Mouse (Mus musculus): ENCODE measurements around the gene Gm10645. TPM values are rescaled to one million over a fixed set of nuclear protein-coding genes. Genes with fewer than 3 reads are reported as not detected.

The Gm10645 gene
- polyA plus RNA-seq (2015; fragmentation: Nextera tagmentation; extraction: Ambion mirVana) = 1.3 and 2.2 TPM in 2 replicates

DNA sequence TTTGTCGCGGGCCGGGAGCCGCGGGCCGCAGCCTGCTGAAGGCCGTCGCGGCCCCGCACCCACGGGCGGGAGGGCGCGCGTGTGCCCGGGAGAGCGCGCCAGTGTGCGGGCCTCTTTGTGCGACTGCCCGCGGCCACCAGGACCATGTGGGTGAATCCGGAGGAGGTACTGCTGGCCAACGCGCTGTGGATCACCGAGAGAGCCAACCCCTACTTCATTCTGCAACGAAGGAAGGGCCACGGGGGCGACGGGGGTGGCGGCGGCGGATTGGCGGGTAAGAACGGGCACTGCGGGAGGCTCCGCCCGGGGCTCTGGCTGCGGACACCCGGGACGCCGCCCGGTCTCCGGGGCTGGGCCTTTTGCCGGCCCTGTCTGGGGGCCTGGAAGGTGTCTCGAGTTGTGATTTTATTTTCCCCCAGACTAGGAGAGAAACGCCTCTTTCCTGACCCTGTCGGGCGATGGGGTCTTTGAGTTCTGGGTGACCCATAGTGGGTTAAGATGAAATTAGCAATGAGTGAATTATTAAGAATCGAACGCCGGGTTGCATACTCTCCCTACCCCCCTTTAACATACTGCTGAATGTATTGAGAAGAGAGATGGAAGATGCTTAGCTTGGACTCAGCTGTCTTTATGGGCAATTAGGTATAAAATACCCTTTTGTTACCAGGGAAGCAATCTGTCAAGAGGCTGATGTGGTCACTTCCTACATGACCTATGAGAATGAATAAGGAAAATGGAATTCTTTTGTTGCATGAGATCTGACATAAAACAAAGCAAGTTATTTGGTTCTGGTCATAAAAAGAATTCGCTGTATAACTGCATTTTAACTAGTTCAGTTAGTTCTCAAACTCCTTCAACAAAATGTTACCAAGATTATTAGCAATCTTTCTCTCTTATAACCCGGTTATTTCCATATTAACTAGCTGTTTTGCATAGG is at the start of gene Gm10645:
Gene Gm10645, minus strand, starts transcription at position 240 of the 937 bp plus-strand sequence.
- Histone ChIP-seq H3K4me2 (replicated peaks) (peak within 1 kb of the TSS; percentile 89), H3K9me3 (no peaks in the 10 kb centered on the region), H3K4me1 (replicated peaks) (no peaks in the 10 kb centered on the region), H3K4me3 (replicated peaks) (peak within 1 kb of the TSS; percentile 75), H3K27me3 (replicated peaks) (no peaks in the 10 kb centered on the region), H3K36me3 (no peaks in the 10 kb centered on the region), H3K9ac (peak within 1 kb of the TSS; percentile 87), H3K27ac (peak within 1 kb of the TSS; percentile 79)
- peak; percentile 72 for ATAC-seq
- WGBS = 2% methylated on average over 54 of the region's 54 CpGs

DNA sequence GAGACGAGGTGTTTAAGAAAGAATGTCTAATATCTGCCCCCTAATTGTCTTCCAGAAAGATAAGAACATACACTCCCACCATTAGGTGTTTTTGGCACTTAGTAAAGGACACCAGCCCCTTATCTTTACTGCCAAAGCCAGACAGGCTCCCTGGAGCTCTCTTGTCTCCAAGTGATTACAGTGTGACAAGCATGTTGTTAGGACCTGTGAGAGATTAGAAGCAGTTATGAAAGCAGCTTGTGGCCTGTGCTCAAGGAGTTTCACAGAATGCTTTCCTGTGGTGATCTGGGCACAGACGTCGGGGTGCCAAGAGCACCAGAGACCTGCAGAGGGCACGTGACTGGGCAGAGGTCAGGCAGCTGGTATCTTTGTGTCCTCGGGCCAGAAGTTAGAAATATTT is 49.1 kb upstream of the Gm10645 start:
- Histone ChIP-seq H3K9ac (no peak overlapping the region), H3K4me3 (replicated peaks) (no peak overlapping the region)
- ATAC-seq = peak; percentile 73

DNA sequence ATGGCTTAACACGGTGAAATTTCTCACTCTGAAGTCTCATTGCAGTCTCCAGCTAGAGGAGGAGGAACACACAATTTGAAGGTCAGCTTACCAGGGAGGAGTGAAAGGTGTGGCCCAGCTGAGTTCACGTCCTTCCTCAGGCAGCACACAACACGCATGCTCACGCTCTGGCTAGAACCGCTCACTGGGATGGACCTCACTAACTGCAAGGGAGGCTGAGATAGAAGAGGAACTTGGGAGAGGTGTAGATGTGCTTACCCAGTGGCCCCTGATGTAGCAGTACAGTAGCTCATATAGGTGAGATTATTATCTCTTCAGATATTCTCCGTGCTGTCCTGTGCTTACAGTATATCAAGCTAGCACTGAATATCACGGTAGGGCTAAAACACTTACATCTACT is 44.7 kb upstream of the Gm10645 start:
- 0 out of 2 replicates have a peak, but pooled peaks cover 4% of the 10 kb centered on the region for H3K36me3 ChIP-seq
- H3K4me2 ChIP-seq (replicated peaks) = no peak overlapping the region

More for the DNA sequence above, 49.1 kb upstream of the Gm10645 start:
- 0 out of 2 replicates have a peak, but pooled peaks cover 4% of the 10 kb centered on the region for H3K36me3 ChIP-seq
- WGBS = 42% methylated on average over 5 of the region's 5 CpGs
- no peaks in the 10 kb centered on the region for H3K9me3 ChIP-seq
- 0 out of 2 replicates have a peak overlapping the region, but pooled peaks have one; percentile 17 for H3K27ac ChIP-seq
- no peak overlapping the region for H3K4me2 ChIP-seq (replicated peaks)
- H3K27me3 ChIP-seq (replicated peaks) = no peaks in the 10 kb centered on the region
- H3K4me1 ChIP-seq (replicated peaks) = no peaks in the 10 kb centered on the region

DNA sequence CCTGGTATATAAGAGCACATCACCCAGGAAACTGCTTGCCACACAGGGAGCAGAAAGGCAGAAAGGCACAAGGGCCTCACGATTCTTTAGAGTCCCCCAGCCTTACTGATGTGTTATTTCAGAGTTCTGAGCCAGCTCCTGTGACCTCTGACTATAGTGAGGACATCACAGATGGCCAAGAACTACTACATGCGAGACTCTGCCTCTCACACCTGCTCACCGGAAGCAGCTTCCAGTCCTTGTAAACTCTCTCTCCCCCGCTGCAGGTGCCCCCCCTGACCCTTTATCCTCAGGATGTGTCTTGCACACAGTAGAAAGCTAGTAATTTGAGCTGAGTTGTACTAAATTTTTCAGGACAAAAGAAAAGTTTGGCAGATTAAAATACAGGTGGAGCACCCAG is 43.6 kb upstream of the Gm10645 start:
- Histone ChIP-seq H3K9me3 (no peaks in the 10 kb centered on the region), H3K27ac (no peak overlapping the region), H3K36me3 (0 out of 2 replicates have a peak, but pooled peaks cover 4% of the 10 kb centered on the region), H3K4me1 (replicated peaks) (no peaks in the 10 kb centered on the region), H3K27me3 (replicated peaks) (no peaks in the 10 kb centered on the region), H3K4me2 (replicated peaks) (no peak overlapping the region), H3K4me3 (replicated peaks) (no peak overlapping the region), H3K9ac (no peak overlapping the region)
- no peak for ATAC-seq
- 56% methylated on average over 4 of the region's 4 CpGs for WGBS

More for the DNA sequence above, 44.7 kb upstream of the Gm10645 start:
- no peaks in the 10 kb centered on the region for H3K9me3 ChIP-seq
- no peak overlapping the region for H3K4me3 ChIP-seq (replicated peaks)
- H3K4me1 ChIP-seq (replicated peaks) = no peaks in the 10 kb centered on the region
- no peak overlapping the region for H3K27ac ChIP-seq
- no peak for ATAC-seq
- H3K27me3 ChIP-seq (replicated peaks) = no peaks in the 10 kb centered on the region
- WGBS = 81% methylated on average over 7 of the region's 7 CpGs
- no peak overlapping the region for H3K9ac ChIP-seq

DNA sequence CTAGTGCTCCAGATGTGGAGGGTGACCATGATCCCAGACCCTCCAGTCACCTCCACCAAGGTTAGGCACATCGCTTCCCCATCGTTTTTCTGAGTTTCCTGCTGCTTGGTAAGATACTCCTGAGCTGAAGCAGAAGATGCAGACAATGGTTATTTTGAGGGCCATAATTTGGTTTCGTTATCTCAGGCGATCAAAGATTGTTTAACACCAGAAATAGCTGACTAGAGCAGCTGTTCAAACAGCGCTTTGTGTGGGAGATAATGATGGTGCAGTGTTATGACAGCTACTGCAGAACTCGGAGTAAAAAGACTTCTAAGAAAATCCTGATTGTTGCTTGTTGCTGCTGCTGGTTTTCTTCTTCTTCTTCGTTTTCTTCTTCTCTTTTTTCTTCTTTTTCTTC is 39.9 kb upstream of the Gm10645 start:
- Histone ChIP-seq H3K4me1 (replicated peaks) (no peaks in the 10 kb centered on the region; the same call in 1 of the 2 replicates), H3K4me3 (replicated peaks) (no peak overlapping the region), H3K4me2 (replicated peaks) (no peak overlapping the region), H3K27ac (no peak overlapping the region), H3K27me3 (replicated peaks) (no peaks in the 10 kb centered on the region), H3K9ac (no peak overlapping the region), H3K36me3 (no peaks in the 10 kb centered on the region), H3K9me3 (no peaks in the 10 kb centered on the region)
- ATAC-seq = peak; percentile 26; the same call in 1 of the 2 replicates
- WGBS = 50% methylated on average over 7 of the region's 7 CpGs

DNA sequence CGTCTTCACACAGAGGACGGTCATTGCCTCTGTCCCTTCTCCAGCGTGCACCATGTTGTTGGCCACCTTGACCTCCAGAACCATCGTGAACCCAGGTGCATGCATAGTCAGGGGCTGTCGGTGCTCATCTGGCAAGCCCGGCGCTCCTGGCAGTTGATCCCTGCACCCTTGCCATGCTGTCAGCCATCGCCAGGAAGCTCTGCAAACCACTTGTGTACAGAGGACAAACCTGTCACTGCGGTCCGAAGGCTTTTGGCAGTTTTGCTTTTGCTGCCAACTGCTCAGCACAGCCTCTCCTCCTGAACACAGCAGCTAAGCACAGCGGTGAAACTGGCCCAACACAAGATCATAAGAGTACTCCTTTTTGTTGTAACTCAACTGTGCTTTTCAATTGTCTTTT is 37.0 kb upstream of the Gm10645 start:
- Histone ChIP-seq H3K9ac (no peak overlapping the region), H3K27me3 (replicated peaks) (no peaks in the 10 kb centered on the region), H3K4me1 (replicated peaks) (peaks cover 14% of the 10 kb centered on the region; the same call in 1 of the 2 replicates), H3K36me3 (no peaks in the 10 kb centered on the region), H3K9me3 (no peaks in the 10 kb centered on the region), H3K27ac (no peak overlapping the region), H3K4me2 (replicated peaks) (no peak overlapping the region), H3K4me3 (replicated peaks) (no peak overlapping the region)
- WGBS = 91% methylated on average over 11 of the region's 11 CpGs
- ATAC-seq = no peak

DNA sequence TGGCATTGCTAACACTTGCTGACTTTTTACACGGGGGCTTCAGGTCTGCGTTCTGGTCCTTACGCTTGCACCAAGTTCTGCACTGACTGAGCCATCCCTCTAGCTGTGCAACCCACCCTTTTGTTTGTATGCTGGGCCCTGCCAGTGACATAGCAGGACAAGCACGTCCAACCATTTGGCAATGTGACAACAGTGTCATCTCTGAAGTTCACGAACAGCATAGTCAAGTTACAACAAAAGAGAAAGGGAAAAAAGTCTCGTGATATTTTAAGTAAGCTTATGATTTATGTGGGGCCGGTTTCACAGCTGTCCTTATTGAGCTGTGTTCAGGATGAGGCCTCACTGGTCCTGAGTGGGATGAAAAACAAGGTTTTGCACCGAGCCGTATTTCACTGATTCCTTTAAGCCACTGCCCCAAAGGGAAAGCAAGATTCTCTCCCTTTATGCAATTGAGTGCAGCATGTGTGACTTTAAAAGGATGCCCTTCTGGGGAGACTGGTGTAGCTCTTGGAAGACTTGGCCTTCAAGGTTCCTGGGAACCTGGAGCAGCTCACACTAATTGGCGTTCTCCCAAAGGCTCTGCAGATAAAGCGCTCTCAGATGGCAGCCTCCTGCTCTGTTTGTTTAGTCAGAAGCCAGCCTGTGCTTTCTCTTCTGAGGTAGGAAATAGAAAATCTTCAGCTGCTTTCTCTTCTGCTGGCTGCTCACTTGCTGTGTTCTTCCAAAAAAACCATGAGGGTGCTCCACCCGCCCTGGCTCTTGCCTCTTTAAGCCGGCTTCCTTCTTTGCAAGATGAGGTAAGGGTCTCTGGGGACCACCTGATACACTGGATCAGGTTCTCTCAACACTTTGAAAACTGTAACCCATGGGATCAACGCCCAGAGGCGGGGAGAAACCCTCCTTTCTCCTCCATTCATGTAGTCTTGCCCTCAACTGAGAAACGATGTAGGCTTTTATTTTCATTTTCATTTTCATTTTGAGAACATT is 34.5 kb upstream of the Gm10645 start:
- H3K27me3 ChIP-seq (replicated peaks) = no peaks in the 10 kb centered on the region
- H3K4me2 ChIP-seq (replicated peaks) = peak overlapping the region; percentile 34; the same call in 1 of the 2 replicates
- peak overlapping the region; percentile 26 for H3K9ac ChIP-seq
- H3K9me3 ChIP-seq = no peaks in the 10 kb centered on the region
- H3K4me3 ChIP-seq (replicated peaks) = no peak overlapping the region
- peaks cover 14% of the 10 kb centered on the region; the same call in 1 of the 2 replicates for H3K4me1 ChIP-seq (replicated peaks)
- ATAC-seq = peak; percentile 78
- WGBS = 50% methylated on average over 16 of the region's 16 CpGs
- peak overlapping the region; percentile 68 for H3K27ac ChIP-seq
- no peaks in the 10 kb centered on the region for H3K36me3 ChIP-seq

DNA sequence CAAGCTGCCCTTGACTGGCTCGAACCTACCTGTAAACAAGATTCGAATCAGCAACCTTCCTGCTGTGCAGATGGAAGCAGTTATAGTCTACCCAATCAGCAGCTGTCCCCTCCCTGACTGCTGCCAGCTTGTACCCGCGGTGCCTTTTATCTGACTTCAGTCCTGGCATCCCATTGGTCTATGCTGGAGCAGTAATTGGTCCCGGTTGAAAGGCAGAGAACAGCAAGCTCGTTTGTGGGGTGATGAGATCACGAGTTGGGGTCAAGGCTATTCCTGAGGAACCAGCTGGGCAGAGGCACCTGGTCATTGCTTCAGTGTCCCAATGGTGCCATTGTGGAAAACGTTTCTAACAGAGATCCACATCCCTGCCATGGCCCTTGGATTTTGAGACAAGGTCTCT is 33.7 kb upstream of the Gm10645 start:
- H3K4me1 ChIP-seq (replicated peaks) = peaks cover 14% of the 10 kb centered on the region; the same call in 1 of the 2 replicates
- no peak overlapping the region for H3K9ac ChIP-seq
- no peaks in the 10 kb centered on the region for H3K27me3 ChIP-seq (replicated peaks)
- no peak for ATAC-seq
- H3K4me2 ChIP-seq (replicated peaks) = no peak overlapping the region
- H3K4me3 ChIP-seq (replicated peaks) = no peak overlapping the region
- 75% methylated on average over 8 of the region's 8 CpGs for WGBS
- no peaks in the 10 kb centered on the region for H3K36me3 ChIP-seq
- 0 out of 2 replicates have a peak overlapping the region, but pooled peaks have one; percentile 68 for H3K27ac ChIP-seq
- no peaks in the 10 kb centered on the region for H3K9me3 ChIP-seq

DNA sequence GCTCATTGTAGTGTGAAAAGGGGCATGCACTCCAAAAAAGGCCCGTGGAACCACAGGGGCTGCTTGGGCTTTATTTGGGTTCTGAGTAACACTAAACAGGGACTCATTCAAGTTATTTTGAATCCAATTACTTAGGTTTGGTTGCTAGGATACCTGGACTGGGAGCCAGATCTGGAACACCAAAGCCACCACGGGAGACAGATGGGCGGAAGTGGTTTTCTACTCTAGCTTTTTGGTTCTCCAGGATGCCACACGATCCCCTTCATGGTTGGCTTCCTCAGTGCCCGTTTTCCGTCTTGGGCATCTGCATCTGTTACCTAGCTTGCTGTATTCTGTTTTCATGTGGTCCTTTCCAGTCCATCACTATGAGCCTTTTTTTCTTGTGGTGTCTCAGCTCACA is 30.1 kb upstream of the Gm10645 start:
- Histone ChIP-seq H3K4me1 (replicated peaks) (peaks cover 14% of the 10 kb centered on the region; the same call in 1 of the 2 replicates), H3K9ac (no peak overlapping the region), H3K4me3 (replicated peaks) (no peak overlapping the region), H3K9me3 (no peaks in the 10 kb centered on the region), H3K27ac (no peak overlapping the region), H3K27me3 (replicated peaks) (no peaks in the 10 kb centered on the region), H3K36me3 (no peaks in the 10 kb centered on the region), H3K4me2 (replicated peaks) (no peak overlapping the region)
- ATAC-seq = no peak
- WGBS = 79% methylated on average over 6 of the region's 6 CpGs

DNA sequence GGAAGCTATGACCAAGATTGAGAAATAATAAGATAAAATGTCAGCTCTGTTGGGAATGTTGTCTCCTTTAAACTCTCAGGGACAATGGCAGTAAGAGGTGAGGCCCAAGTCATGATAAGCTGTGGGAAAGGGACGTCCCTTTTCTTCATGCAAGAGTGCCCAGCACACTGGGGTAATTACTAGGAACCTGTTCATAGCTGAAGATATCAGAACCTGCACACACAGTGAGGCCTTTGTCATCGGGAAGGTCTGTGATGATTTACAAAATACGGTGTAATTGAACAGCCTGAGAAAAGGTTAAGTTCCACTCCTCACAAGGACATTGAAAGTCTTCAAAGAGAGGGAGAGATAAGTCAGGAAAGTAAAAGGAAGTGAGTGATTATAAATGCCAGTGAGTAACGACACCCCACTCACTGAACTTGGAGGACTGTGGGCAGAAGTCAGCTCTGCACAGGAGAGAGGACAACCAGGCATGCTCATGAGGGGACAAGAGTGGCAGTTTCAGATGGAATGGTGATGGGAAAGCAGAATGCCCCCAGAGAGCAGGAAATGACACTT is 23.6 kb upstream of the Gm10645 start:
- Histone ChIP-seq H3K4me2 (replicated peaks) (no peak overlapping the region), H3K27me3 (replicated peaks) (no peaks in the 10 kb centered on the region), H3K4me1 (replicated peaks) (peaks cover 2% of the 10 kb centered on the region; the same call in 1 of the 2 replicates), H3K9ac (no peak overlapping the region), H3K9me3 (no peaks in the 10 kb centered on the region), H3K36me3 (no peaks in the 10 kb centered on the region), H3K27ac (no peak overlapping the region), H3K4me3 (replicated peaks) (no peak overlapping the region)
- 48% methylated on average over 4 of the region's 4 CpGs for WGBS
- ATAC-seq = peak; percentile 89

DNA sequence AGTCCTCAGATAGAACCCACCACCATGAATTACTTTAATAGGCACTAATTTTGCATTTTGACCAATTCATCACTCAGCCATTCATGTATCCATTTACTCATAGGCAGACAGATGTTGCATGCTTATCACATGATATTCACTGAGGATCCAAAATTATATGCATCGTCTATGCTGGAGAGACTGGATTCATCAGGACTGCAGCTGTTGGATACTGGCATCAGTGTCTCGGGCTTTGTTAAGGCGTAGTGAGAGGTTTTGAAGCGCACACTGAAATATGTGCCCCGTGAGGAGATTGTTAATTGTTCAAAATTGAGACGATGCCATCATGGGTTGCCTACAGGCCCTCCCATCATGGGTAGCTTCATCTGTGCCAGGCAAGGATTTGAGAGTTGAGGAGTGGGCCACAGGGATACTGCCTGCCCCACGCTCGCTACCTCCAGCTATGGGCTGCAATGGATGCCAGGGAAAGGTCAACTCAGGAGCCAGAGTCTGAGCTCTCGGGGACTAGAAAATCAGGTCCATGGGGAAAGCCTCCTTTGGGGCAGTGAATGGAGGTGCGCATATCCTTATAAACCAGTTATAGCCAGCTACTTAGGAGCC is 21.5 kb upstream of the Gm10645 start:
- H3K4me3 ChIP-seq (replicated peaks) = no peak overlapping the region

More for the DNA sequence above, 21.5 kb upstream of the Gm10645 start:
- 89% methylated on average over 10 of the region's 10 CpGs for WGBS
- H3K36me3 ChIP-seq = no peaks in the 10 kb centered on the region
- peaks cover 8% of the 10 kb centered on the region; the same call in 1 of the 2 replicates for H3K4me1 ChIP-seq (replicated peaks)
- H3K27me3 ChIP-seq (replicated peaks) = no peaks in the 10 kb centered on the region
- H3K9ac ChIP-seq = no peak overlapping the region
- H3K4me2 ChIP-seq (replicated peaks) = no peak overlapping the region
- no peaks in the 10 kb centered on the region for H3K9me3 ChIP-seq
- H3K27ac ChIP-seq = no peak overlapping the region
- no peak for ATAC-seq
